Mouse (Mus musculus) cerebellum, adult (tissue): ENCODE data around the gene Adamts18.
"Not testable (repeated sequence)": the region's sequence is repeated elsewhere in the genome, so short reads cannot be mapped to it uniquely, and the experiment has no call there.

Experiments
- ATAC-seq: cut with Nextera tagmentation; 2 replicates; pipeline ENCODE4 v1.9.2; 2017; ENCODE audit warnings: mild to moderate bottlenecking, moderate library complexity, mixed read lengths; ENCODE audit not compliant: insufficient number of reproducible peaks, low FRiP score, low TSS enrichment

Gene Adamts18

GRCm38 (mm10) chr8:113844801-113845301 is 3.7 kb downstream of the Adamts18 start:
- ATAC-seq = no peak

GRCm38 (mm10) chr8:113838211-113838610 is 10.3 kb downstream of the Adamts18 start:
- ATAC-seq = no peak

- ATAC-seq = no peak
These were observed 11.0 kb downstream of the Adamts18 start for GRCm38 (mm10) chr8:113837570-113837915.

- ATAC-seq = no peak
These were observed 11.5 kb downstream of the Adamts18 start for GRCm38 (mm10) chr8:113836892-113837569.

GRCm38 (mm10) chr8:113833644-113834043 is 14.9 kb downstream of the Adamts18 start:
- ATAC-seq = no peak

- ATAC-seq = no peak
These were observed 21.3 kb downstream of the Adamts18 start for GRCm38 (mm10) chr8:113827270-113827669.

- no peak for ATAC-seq
These were observed 27.5 kb downstream of the Adamts18 start for GRCm38 (mm10) chr8:113820983-113821587.

GRCm38 (mm10) chr8:113813966-113814365 is 34.6 kb downstream of the Adamts18 start:
- no peak for ATAC-seq

- ATAC-seq = no peak
These were observed 37.0 kb downstream of the Adamts18 start for GRCm38 (mm10) chr8:113811521-113811920.

- no peak for ATAC-seq
These were observed 38.6 kb downstream of the Adamts18 start for GRCm38 (mm10) chr8:113809929-113810328.

GRCm38 (mm10) chr8:113803830-113804611 is 44.5 kb downstream of the Adamts18 start:
- no peak for ATAC-seq

- ATAC-seq = no peak
These were observed 47.0 kb downstream of the Adamts18 start for GRCm38 (mm10) chr8:113801551-113801950.

GRCm38 (mm10) chr8:113800556-113800955 is 48.0 kb downstream of the Adamts18 start:
- not testable (repeated sequence) for ATAC-seq

- no peak for ATAC-seq
These were observed 49.0 kb downstream of the Adamts18 start for GRCm38 (mm10) chr8:113799550-113799949.

GRCm38 (mm10) chr8:113791856-113792255 is 56.7 kb downstream of the Adamts18 start:
- ATAC-seq = no peak

- no peak for ATAC-seq
These were observed 57.5 kb downstream of the Adamts18 start for GRCm38 (mm10) chr8:113791061-113791460.

- ATAC-seq = no peak
These were observed 64.8 kb downstream of the Adamts18 start for GRCm38 (mm10) chr8:113783711-113784110.

- ATAC-seq = no peak
These were observed 67.0 kb downstream of the Adamts18 start for GRCm38 (mm10) chr8:113781554-113781953.

- ATAC-seq = no peak
These were observed 73.2 kb downstream of the Adamts18 start for GRCm38 (mm10) chr8:113775361-113775760.

GRCm38 (mm10) chr8:113768861-113769410 is 79.6 kb downstream of the Adamts18 start:
- ATAC-seq = no peak

- no peak for ATAC-seq
These were observed 83.4 kb downstream of the Adamts18 start for GRCm38 (mm10) chr8:113765121-113765520.
